Mouse (Mus musculus): ENCODE data around the gene Sirpb1b.
"Not testable (repeated sequence)": the region's sequence is repeated elsewhere in the genome, so short reads cannot be mapped to it uniquely, and the experiment has no call there.

DNA sequence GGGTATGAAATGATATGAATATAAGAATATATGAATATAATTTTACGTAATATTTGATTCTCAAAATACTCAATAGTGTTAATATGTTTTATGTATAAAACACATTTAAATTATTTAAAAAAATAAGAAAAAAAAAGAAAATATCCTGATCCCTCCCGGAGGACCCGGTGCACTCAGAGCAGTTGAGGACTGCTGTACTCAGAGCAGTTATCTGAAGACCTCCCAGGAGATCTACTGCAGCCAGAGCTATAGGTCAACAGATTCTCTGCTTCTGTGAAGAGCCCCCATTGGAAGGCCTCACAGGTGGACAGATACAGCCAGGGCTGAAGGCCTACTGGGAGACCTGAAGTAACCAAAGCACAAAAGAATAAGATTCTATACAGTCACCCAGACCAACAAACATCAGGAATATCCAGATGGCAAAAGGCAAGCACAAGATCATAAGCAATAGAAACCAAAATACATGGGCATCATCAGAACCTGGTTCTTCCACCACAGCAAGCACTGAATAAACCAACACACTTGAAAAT is 67.0 kb downstream of the Sirpb1b start:
- TF ChIP-seq CTCF (IDR thresholded peaks at IDR 0.05; ENCODE audit: low read depth, low read length); POLR2A (IDR thresholded peaks at IDR 0.05; ENCODE audit: extremely low read depth, insufficient read depth, low read length): not testable (repeated sequence)

All from liver, adult 2 months (tissue).